Mouse (Mus musculus): ENCODE results near the gene Slc2a5. TPM values are rescaled to one million over a fixed set of nuclear protein-coding genes. Genes with fewer than 3 reads are reported as not detected.

Slc2a5 gene
- polyA plus RNA-seq, 2 experiments, result 0.08 to 0.18 TPM

DNA sequence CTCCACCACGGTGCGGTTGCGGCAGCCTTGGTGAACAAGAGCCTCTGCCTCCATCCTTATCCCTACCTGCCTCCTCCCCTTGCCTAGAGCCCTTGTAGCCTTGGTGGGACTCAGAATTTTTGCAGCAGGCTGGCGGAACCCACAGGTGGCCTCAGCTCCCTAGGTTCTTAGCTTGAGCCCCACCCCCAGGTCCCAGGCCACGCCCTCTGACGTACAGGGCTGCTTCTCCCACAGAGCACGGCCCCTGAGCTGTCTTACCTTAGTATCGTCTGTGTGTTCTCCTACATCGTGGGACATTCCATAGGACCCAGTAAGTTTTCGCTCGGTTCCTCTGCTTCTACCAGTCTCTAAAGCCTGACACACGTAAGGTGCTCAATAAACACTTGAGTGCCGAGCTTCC, 45.8 kb downstream of the Slc2a5 start:
- H3K9ac ChIP-seq (replicated peaks), result no peak overlapping the region
- H3K4me2 ChIP-seq (ENCODE audit: low read depth), result no peak overlapping the region
- H3K36me3 ChIP-seq (replicated peaks; ENCODE audit: control insufficient read depth, insufficient read depth, low read depth), result no peaks in the 10 kb centered on the region
- no peak overlapping the region for H3K27ac ChIP-seq
- no peak overlapping the region for H3K4me3 ChIP-seq (ENCODE audit: insufficient read depth in 1 of 2, low read depth in 2 of 2, low read length in 2 of 2)
- TF ChIP-seq EP300 (IDR thresholded peaks at IDR 0.05; ENCODE audit: low read depth), result no peak
- no peak for TF ChIP-seq CTCF (IDR thresholded peaks at IDR 0.05; ENCODE audit: low read depth)
- H3K9me3 ChIP-seq (ENCODE audit: control insufficient read depth, low read length), result no peaks in the 10 kb centered on the region
- no peak for DNase-seq (ENCODE audit: low read depth in 3 of 3, low spot score in 3 of 3)
- no peak for ATAC-seq (ENCODE audit: insufficient read depth)
- WGBS (ENCODE audit: insufficient replicate concordance), result 39% methylated on average over 13 of the region's 13 CpGs
- H3K27me3 ChIP-seq (ENCODE audit: control insufficient read depth, insufficient read depth, low read length), result no peaks in the 10 kb centered on the region
- H3K4me1 ChIP-seq (replicated peaks; ENCODE audit: control insufficient read depth in 2 of 2, insufficient read depth in 2 of 2, low read length in 1 of 2), result no peaks in the 10 kb centered on the region

DNA sequence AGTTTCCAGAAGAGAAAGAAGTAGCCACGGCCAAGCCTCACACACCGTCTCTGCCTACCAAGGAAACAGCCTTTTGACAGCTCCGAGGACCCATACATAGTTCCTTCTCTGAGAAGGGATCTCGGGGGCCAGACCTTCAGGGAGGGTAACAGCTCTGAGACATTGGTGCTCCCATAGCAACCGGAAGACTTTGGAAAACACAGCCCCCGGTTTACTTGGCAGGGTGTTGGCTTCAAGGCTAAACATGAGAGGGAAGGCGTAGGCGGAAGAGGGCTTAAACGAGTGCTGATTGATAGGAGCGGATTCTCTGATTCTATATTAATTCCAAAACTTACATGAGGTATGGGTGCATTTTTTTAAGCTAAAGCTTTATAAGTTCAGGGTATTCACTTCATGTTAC, 49.3 kb downstream of the Slc2a5 start:
- DNase-seq (ENCODE audit: low read depth in 3 of 3, low spot score in 3 of 3), result no peak
- H3K9me3 ChIP-seq (ENCODE audit: control insufficient read depth, low read length), result no peaks in the 10 kb centered on the region
- 67% methylated on average over 10 of the region's 10 CpGs for WGBS (ENCODE audit: insufficient replicate concordance)

GRCm38 (mm10) chr4:150172107-150172506, 53.0 kb downstream of the Slc2a5 start:
- Histone ChIP-seq H3K9ac (replicated peaks) (no peak overlapping the region), H3K36me3 (replicated peaks; ENCODE audit: control insufficient read depth, insufficient read depth, low read depth) (no peaks in the 10 kb centered on the region), H3K27ac (no peak overlapping the region), H3K4me1 (replicated peaks; ENCODE audit: control insufficient read depth in 2 of 2, insufficient read depth in 2 of 2, low read length in 1 of 2) (peaks cover 0 to 3% of the 10 kb centered on the region in 2 experiments; a peak in 1 of 4 replicates), H3K4me3 (ENCODE audit: insufficient read depth in 1 of 2, low read depth in 2 of 2, low read length in 2 of 2) (no peak overlapping the region), H3K4me2 (ENCODE audit: low read depth) (no peak overlapping the region), H3K27me3 (ENCODE audit: control insufficient read depth, insufficient read depth, low read length) (no peaks in the 10 kb centered on the region), H3K9me3 (ENCODE audit: control insufficient read depth, low read length) (no peaks in the 10 kb centered on the region)
- ATAC-seq (ENCODE audit: insufficient read depth), result peak; percentile 59; the same call in 1 of the 2 replicates
- 38% methylated on average over 8 of the region's 8 CpGs for WGBS (ENCODE audit: insufficient replicate concordance)
- no peak for TF ChIP-seq EP300 (IDR thresholded peaks at IDR 0.05; ENCODE audit: low read depth)
- no peak for TF ChIP-seq CTCF (IDR thresholded peaks at IDR 0.05; ENCODE audit: low read depth)
- DNase-seq (ENCODE audit: low read depth in 3 of 3, low spot score in 3 of 3), result no peak

More for the DNA sequence above, 49.3 kb downstream of the Slc2a5 start:
- ATAC-seq (ENCODE audit: insufficient read depth), result no peak
- no peak overlapping the region for H3K9ac ChIP-seq (replicated peaks)
- no peaks in the 10 kb centered on the region for H3K36me3 ChIP-seq (replicated peaks; ENCODE audit: control insufficient read depth, insufficient read depth, low read depth)
- no peak for TF ChIP-seq CTCF (IDR thresholded peaks at IDR 0.05; ENCODE audit: low read depth)
- TF ChIP-seq EP300 (IDR thresholded peaks at IDR 0.05; ENCODE audit: low read depth), result no peak
- H3K4me2 ChIP-seq (ENCODE audit: low read depth), result no peak overlapping the region
- no peaks in the 10 kb centered on the region for H3K27me3 ChIP-seq (ENCODE audit: control insufficient read depth, insufficient read depth, low read length)
- H3K27ac ChIP-seq, result no peak overlapping the region
- no peak overlapping the region for H3K4me3 ChIP-seq (ENCODE audit: insufficient read depth in 1 of 2, low read depth in 2 of 2, low read length in 2 of 2)
- peaks cover 0 to 3% of the 10 kb centered on the region in 2 experiments; a peak in 1 of 4 replicates for H3K4me1 ChIP-seq (replicated peaks; ENCODE audit: control insufficient read depth in 2 of 2, insufficient read depth in 2 of 2, low read length in 1 of 2)

GRCm38 (mm10) chr4:150173281-150173680, 54.2 kb downstream of the Slc2a5 start:
- Histone ChIP-seq H3K27ac (no peak overlapping the region), H3K27me3 (ENCODE audit: control insufficient read depth, insufficient read depth, low read length) (no peaks in the 10 kb centered on the region), H3K4me2 (ENCODE audit: low read depth) (no peak overlapping the region), H3K4me3 (ENCODE audit: insufficient read depth in 1 of 2, low read depth in 2 of 2, low read length in 2 of 2) (no peak overlapping the region), H3K9ac (replicated peaks) (no peak overlapping the region), H3K4me1 (replicated peaks; ENCODE audit: control insufficient read depth in 2 of 2, insufficient read depth in 2 of 2, low read length in 1 of 2) (peaks cover 0 to 3% of the 10 kb centered on the region in 2 experiments; a peak in 1 of 4 replicates), H3K36me3 (replicated peaks; ENCODE audit: control insufficient read depth, insufficient read depth, low read depth) (no peaks in the 10 kb centered on the region), H3K9me3 (ENCODE audit: control insufficient read depth, low read length) (no peaks in the 10 kb centered on the region)
- 51% methylated on average over 10 of the region's 10 CpGs for WGBS (ENCODE audit: insufficient replicate concordance)
- TF ChIP-seq EP300 (IDR thresholded peaks at IDR 0.05; ENCODE audit: low read depth), result no peak
- peak; percentile 57 for TF ChIP-seq CTCF (IDR thresholded peaks at IDR 0.05; ENCODE audit: low read depth)
- ATAC-seq (ENCODE audit: insufficient read depth), result no peak
- peak in 1 of 3 experiments; percentile 28 for DNase-seq (ENCODE audit: low read depth in 3 of 3, low spot score in 3 of 3)

GRCm38 (mm10) chr4:150174027-150174426, 54.9 kb downstream of the Slc2a5 start:
- H3K4me3 ChIP-seq (ENCODE audit: insufficient read depth in 1 of 2, low read depth in 2 of 2, low read length in 2 of 2), result no peak overlapping the region
- no peaks in the 10 kb centered on the region for H3K9me3 ChIP-seq (ENCODE audit: control insufficient read depth, low read length)
- no peak overlapping the region for H3K27ac ChIP-seq
- no peaks in the 10 kb centered on the region for H3K27me3 ChIP-seq (ENCODE audit: control insufficient read depth, insufficient read depth, low read length)
- ATAC-seq (ENCODE audit: insufficient read depth) (no peak), DNase-seq (ENCODE audit: low read depth in 3 of 3, low spot score in 3 of 3) (no peak)
- H3K4me1 ChIP-seq (replicated peaks; ENCODE audit: control insufficient read depth in 2 of 2, insufficient read depth in 2 of 2, low read length in 1 of 2), result peaks cover 0 to 3% of the 10 kb centered on the region in 2 experiments; a peak in 1 of 4 replicates
- TF ChIP-seq CTCF (IDR thresholded peaks at IDR 0.05; ENCODE audit: low read depth) (peak; percentile 44), EP300 (IDR thresholded peaks at IDR 0.05; ENCODE audit: low read depth) (no peak)
- no peak overlapping the region for H3K9ac ChIP-seq (replicated peaks)
- no peaks in the 10 kb centered on the region for H3K36me3 ChIP-seq (replicated peaks; ENCODE audit: control insufficient read depth, insufficient read depth, low read depth)
- WGBS (ENCODE audit: insufficient replicate concordance), result 80% methylated on average over 14 of the region's 14 CpGs
- no peak overlapping the region for H3K4me2 ChIP-seq (ENCODE audit: low read depth)

All from liver, embryonic 14.5 days (tissue).